Mouse (Mus musculus): ENCODE measurements around the gene Orm3. TPM values are rescaled to one million over a fixed set of nuclear protein-coding genes. Genes with fewer than 3 reads are reported as not detected.

The Orm3 gene
- polyA plus RNA-seq, 1 experiment from 2014 or later = not detected

GRCm38 (mm10) chr4:63402056-63402455 lies 46.1 kb downstream of the Orm3 start:
- DNase-seq (no peak), ATAC-seq (peak; percentile 37)
- Histone ChIP-seq H3K9me3 (ENCODE audit: low read length) (no peaks in the 10 kb centered on the region), H3K4me1 (ENCODE audit: insufficient read depth) (peaks cover 63% of the 10 kb centered on the region), H3K36me3 (replicated peaks; ENCODE audit: insufficient read depth, low read length) (peaks cover 11% of the 10 kb centered on the region), H3K9ac (replicated peaks) (peak overlapping the region; percentile 68), H3K4me2 (ENCODE audit: low read depth, low read length) (peak overlapping the region; percentile 60), H3K27ac (ENCODE audit: low read depth) (peak overlapping the region; percentile 92), H3K27me3 (ENCODE audit: insufficient read depth, low read length) (no peaks in the 10 kb centered on the region), H3K4me3 (ENCODE audit: low read depth, low read length) (peak overlapping the region; percentile 52)
- TF ChIP-seq EP300 (IDR thresholded peaks at IDR 0.05; ENCODE audit: low read depth) = no peak
- no peak for TF ChIP-seq CTCF (IDR thresholded peaks at IDR 0.05; ENCODE audit: low read depth)
- WGBS (ENCODE audit: insufficient replicate concordance) = 45% methylated on average over 10 of the region's 10 CpGs

DNA sequence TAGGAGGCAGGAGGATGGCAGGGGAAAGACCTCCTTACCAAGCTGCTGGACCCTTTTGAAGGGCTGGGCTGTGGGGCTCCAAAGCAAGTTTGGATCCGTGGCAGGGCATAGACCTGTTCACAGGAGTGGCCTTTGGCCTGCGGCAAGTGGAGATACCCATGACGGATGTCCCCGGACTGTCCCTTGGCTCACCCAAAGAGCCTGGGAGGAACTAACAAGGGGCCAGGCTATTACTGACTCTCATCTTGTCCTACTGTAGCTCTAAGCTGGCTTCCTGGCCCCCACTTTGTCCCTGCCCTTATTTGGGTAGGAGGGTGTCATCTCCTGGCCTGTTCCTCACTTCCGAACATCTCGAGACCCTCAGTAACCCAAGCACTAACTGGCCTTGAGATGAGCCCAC lies 46.6 kb downstream of the Orm3 start:
- ATAC-seq (no peak), DNase-seq (no peak)
- Histone ChIP-seq H3K9ac (replicated peaks) (peak overlapping the region; percentile 68), H3K4me2 (ENCODE audit: low read depth, low read length) (peak overlapping the region; percentile 60), H3K27ac (ENCODE audit: low read depth) (peak overlapping the region; percentile 92), H3K4me3 (ENCODE audit: low read depth, low read length) (peak overlapping the region; percentile 52), H3K27me3 (ENCODE audit: insufficient read depth, low read length) (no peaks in the 10 kb centered on the region), H3K36me3 (replicated peaks; ENCODE audit: insufficient read depth, low read length) (peaks cover 7% of the 10 kb centered on the region), H3K4me1 (ENCODE audit: insufficient read depth) (peaks cover 63% of the 10 kb centered on the region), H3K9me3 (ENCODE audit: low read length) (no peaks in the 10 kb centered on the region)
- WGBS (ENCODE audit: insufficient replicate concordance) = 40% methylated on average over 6 of the region's 6 CpGs
- TF ChIP-seq EP300 (IDR thresholded peaks at IDR 0.05; ENCODE audit: low read depth) (no peak), CTCF (IDR thresholded peaks at IDR 0.05; ENCODE audit: low read depth) (no peak)

DNA sequence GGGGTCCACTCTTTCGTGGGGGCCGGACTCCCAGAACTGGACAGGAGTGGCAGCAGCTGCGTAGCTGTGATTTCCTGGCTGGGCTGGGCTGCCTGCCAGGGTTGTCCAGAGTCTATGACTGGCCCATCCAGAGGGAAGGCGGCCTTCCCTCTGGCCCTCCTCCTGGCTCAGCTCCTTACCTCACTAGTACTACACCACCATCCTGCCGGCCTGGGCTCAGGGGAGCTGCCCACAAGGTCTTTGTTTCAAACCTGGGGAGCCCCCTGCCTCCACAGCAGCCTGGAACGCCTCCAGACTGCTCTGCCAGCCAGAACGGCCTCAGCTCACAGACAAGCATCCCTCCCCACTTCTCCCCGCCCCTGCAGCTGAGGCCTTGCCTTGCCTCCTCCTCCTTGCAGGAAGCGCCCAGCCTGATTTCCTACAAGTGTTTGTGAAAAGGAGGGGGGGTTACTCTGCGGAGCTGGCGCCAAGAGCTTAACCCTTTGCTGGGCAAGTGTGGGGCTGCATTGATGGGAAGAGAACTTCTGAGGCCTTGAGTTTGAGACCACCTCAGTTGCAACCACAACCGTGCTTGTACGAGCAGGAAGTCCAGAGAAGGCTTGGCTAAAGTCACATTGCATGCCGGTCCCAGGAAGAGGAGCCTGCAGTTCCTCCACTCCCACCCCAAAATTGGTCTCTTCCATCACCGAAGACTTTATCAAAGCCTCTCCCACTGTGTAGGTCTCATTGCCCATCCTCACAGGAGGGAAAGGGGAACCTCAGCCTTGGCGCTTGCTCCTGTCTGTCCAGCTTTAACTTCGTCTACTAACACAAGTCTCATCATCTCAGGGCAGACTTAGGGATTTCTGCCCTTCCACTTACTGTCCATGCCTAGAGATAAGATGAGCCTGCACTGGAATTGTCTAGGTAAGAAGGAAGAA lies 47.3 kb downstream of the Orm3 start, which contains the start of gene Akna:
TSS of gene Akna (minus strand) at position 315 of the 920 bp plus-strand sequence.
- peak within 1 kb of the TSS; percentile 92 for H3K27ac ChIP-seq (ENCODE audit: low read depth)
- no peaks in the 10 kb centered on the region for H3K27me3 ChIP-seq (ENCODE audit: insufficient read depth, low read length)
- no peak for TF ChIP-seq EP300 (IDR thresholded peaks at IDR 0.05; ENCODE audit: low read depth)
- no peak for TF ChIP-seq CTCF (IDR thresholded peaks at IDR 0.05; ENCODE audit: low read depth)
- peak; percentile 43 for ATAC-seq
- peak; percentile 73 for DNase-seq
- peaks cover 62% of the 10 kb centered on the region for H3K4me1 ChIP-seq (ENCODE audit: insufficient read depth)
- 14% methylated on average over 17 of the region's 17 CpGs for WGBS (ENCODE audit: insufficient replicate concordance)
- peak within 1 kb of the TSS; percentile 60 for H3K4me2 ChIP-seq (ENCODE audit: low read depth, low read length)
- H3K9ac ChIP-seq (replicated peaks) = peak within 1 kb of the TSS; percentile 68
- no peaks in the 10 kb centered on the region for H3K9me3 ChIP-seq (ENCODE audit: low read length)
- peak within 1 kb of the TSS; percentile 52 for H3K4me3 ChIP-seq (ENCODE audit: low read depth, low read length)
- H3K36me3 ChIP-seq (replicated peaks; ENCODE audit: insufficient read depth, low read length) = no peaks in the 10 kb centered on the region

- H3K4me2 ChIP-seq (ENCODE audit: low read depth, low read length) = peak overlapping the region; percentile 60
Observed at GRCm38 (mm10) chr4:63404205-63404604, 48.2 kb downstream of the Orm3 start.

DNA sequence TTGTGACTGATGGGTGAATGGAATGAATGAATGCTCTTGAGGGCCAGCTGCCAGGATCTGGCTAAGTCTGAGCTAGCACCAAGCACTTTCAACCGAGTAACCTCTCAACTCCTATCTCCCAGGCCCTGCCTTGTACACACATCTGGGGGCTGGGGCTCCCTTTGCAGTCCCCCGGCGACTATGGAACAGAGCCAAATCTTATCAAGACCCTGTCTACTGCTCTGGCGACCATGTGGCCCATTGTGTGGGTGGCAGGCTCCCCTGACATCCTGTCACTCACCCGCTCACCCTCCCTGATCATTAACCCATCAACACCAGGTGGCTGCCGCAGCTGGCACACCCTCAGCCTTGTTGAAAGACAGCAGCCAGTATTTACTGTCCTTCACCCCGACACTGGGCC lies 49.1 kb downstream of the Orm3 start:
- Histone ChIP-seq H3K9ac (replicated peaks) (0 out of 2 replicates have a peak overlapping the region, but pooled peaks have one; percentile 11), H3K27ac (ENCODE audit: low read depth) (peak overlapping the region; percentile 92), H3K4me3 (ENCODE audit: low read depth, low read length) (no peak overlapping the region), H3K4me1 (ENCODE audit: insufficient read depth) (peaks cover 59% of the 10 kb centered on the region), H3K36me3 (replicated peaks; ENCODE audit: insufficient read depth, low read length) (no peaks in the 10 kb centered on the region), H3K4me2 (ENCODE audit: low read depth, low read length) (peak overlapping the region; percentile 60), H3K27me3 (ENCODE audit: insufficient read depth, low read length) (0 out of 2 replicates have a peak, but pooled peaks cover 3% of the 10 kb centered on the region), H3K9me3 (ENCODE audit: low read length) (no peaks in the 10 kb centered on the region)
- WGBS (ENCODE audit: insufficient replicate concordance) = 13% methylated on average over 7 of the region's 7 CpGs
- TF ChIP-seq CTCF (IDR thresholded peaks at IDR 0.05; ENCODE audit: low read depth) (no peak), EP300 (IDR thresholded peaks at IDR 0.05; ENCODE audit: low read depth) (no peak)
- ATAC-seq = peak; percentile 4; the same call in 1 of the 2 replicates
- DNase-seq = peak; percentile 50

More at GRCm38 (mm10) chr4:63404205-63404604, 48.2 kb downstream of the Orm3 start:
- Histone ChIP-seq H3K9me3 (ENCODE audit: low read length) (no peaks in the 10 kb centered on the region), H3K36me3 (replicated peaks; ENCODE audit: insufficient read depth, low read length) (no peaks in the 10 kb centered on the region), H3K9ac (replicated peaks) (peak overlapping the region; percentile 36), H3K27ac (ENCODE audit: low read depth) (peak overlapping the region; percentile 92), H3K27me3 (ENCODE audit: insufficient read depth, low read length) (0 out of 2 replicates have a peak, but pooled peaks cover 2% of the 10 kb centered on the region), H3K4me1 (ENCODE audit: insufficient read depth) (peaks cover 59% of the 10 kb centered on the region), H3K4me3 (ENCODE audit: low read depth, low read length) (no peak overlapping the region)
- 36% methylated on average over 7 of the region's 7 CpGs for WGBS (ENCODE audit: insufficient replicate concordance)
- TF ChIP-seq CTCF (IDR thresholded peaks at IDR 0.05; ENCODE audit: low read depth) = no peak
- TF ChIP-seq EP300 (IDR thresholded peaks at IDR 0.05; ENCODE audit: low read depth) = no peak
- ATAC-seq (no peak), DNase-seq (no peak)

- peaks cover 6% of the 10 kb centered on the region; the same call in 1 of the 2 replicates for H3K27me3 ChIP-seq (ENCODE audit: insufficient read depth, low read length)
- WGBS (ENCODE audit: insufficient replicate concordance) = 43% methylated on average over 4 of the region's 4 CpGs
- peak overlapping the region; percentile 60; the same call in 1 of the 2 replicates for H3K4me2 ChIP-seq (ENCODE audit: low read depth, low read length)
- TF ChIP-seq EP300 (IDR thresholded peaks at IDR 0.05; ENCODE audit: low read depth) (no peak), CTCF (IDR thresholded peaks at IDR 0.05; ENCODE audit: low read depth) (no peak)
- H3K27ac ChIP-seq (ENCODE audit: low read depth) = peak overlapping the region; percentile 92
- H3K36me3 ChIP-seq (replicated peaks; ENCODE audit: insufficient read depth, low read length) = no peaks in the 10 kb centered on the region
- no peak overlapping the region for H3K4me3 ChIP-seq (ENCODE audit: low read depth, low read length)
- no peak overlapping the region for H3K9ac ChIP-seq (replicated peaks)
- H3K4me1 ChIP-seq (ENCODE audit: insufficient read depth) = peaks cover 55% of the 10 kb centered on the region
- no peaks in the 10 kb centered on the region for H3K9me3 ChIP-seq (ENCODE audit: low read length)
- no peak for DNase-seq
- no peak for ATAC-seq
Observed at GRCm38 (mm10) chr4:63405683-63406082, 49.7 kb downstream of the Orm3 start.

Data from liver, postnatal 0 days (tissue).